Mouse (Mus musculus): ENCODE data around the gene Rps11.
A peak's percentile ranks its signal among the peaks of the same experiment; 100 is the strongest.
"Not testable (repeated sequence)": the region's sequence is repeated elsewhere in the genome, so short reads cannot be mapped to it uniquely, and the experiment has no call there.

Gene Rps11

DNA sequence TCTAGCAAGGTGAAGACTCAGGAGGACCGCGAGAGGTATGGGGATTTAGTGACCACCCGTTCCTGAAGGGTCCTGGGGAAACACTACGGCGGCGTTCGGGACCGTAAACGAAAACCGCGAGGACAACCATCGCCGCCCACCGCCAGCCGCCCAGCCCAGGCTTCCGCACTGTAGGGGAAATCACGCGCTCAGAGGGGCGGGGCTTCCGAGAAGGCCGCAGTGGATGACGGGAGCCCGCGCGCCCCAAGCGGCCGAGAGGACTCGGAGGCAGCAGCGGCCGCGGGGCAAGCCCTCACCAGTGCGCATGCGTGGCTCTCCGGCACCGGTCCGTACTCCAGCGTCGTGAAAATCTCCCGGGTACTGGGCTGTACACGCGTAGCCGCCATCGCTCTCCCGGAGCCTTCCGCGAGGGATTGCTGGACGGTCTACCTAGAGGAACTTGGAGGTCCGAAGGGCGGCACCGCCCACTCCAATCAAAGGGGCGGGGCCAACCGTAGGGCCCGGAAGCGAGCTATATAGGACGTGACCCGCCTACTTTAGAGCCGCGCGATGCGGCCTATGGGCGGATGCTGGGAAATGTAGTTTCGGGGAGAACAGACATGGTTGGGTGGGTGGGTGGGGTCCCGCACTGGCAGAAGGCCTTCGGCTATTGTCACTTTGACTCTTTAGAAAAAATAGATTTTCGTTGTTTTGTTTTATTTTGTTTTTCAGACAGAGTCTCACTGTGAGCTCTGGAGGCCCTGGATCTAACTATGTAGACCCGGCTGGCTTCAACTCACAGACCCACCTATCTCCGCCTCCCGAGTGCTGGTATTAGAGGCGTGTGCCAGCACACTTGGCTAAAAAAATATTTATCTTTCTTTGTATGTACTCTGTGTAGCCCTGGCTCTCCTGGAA, 30.1 kb upstream of the Rps11 start, which contains the start of the genes Pih1d1 and Aldh16a1:
TSS of gene Pih1d1 (plus strand) at position 208 of the 897 bp plus-strand sequence.
TSS of gene Aldh16a1 (minus strand) at position 489 of the 897 bp plus-strand sequence.
- DNase-seq (ENCODE audit: low read depth, low spot score): peak; percentile 94

GRCm38 (mm10) chr7:45153586-45153985, 29.3 kb upstream of the Rps11 start:
- DNase-seq (ENCODE audit: low read depth, low spot score): no peak

GRCm38 (mm10) chr7:45153052-45153451, 28.8 kb upstream of the Rps11 start:
- DNase-seq (ENCODE audit: low read depth, low spot score): not testable (repeated sequence)

DNA sequence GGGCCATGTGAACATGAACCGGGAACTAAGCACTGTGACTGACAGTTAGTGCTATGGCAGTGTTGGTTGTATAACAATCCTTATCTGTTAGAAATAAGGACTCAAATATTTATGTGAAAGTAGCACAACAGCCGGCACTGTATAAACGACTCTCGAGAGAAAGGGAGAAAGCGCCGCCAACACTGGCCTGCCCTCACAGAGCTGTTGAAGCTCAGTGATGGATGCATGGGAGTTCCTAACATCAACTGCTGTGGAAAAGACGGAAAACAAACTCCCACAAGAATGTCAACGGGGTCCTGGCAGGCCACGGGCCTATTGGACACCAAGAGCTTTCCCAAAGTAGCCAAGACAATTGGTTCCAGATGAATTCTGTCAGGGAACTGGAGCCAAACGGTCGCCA, 27.1 kb upstream of the Rps11 start:
- DNase-seq (ENCODE audit: low read depth, low spot score): no peak

DNA sequence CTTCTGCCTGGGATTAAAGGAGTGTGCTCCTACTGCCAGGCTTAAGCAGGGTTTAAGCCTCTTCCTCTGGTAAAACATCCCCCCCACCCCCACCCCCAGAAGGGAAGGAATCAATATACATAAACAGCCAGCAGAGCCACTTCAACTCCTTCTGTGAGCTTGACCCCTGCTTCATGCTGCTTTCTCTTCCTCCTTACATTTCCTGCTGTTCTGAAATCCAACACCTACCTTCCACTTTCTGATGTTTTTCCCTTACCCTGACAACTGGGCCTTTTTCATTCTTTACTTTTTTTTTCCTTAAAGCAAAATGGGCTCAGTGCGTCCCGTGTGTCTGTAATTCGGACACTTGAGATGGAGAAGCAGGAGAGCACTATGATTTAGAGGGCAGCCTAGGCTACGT, 26.1 kb upstream of the Rps11 start:
- no peak for DNase-seq (ENCODE audit: low read depth, low spot score)

DNA sequence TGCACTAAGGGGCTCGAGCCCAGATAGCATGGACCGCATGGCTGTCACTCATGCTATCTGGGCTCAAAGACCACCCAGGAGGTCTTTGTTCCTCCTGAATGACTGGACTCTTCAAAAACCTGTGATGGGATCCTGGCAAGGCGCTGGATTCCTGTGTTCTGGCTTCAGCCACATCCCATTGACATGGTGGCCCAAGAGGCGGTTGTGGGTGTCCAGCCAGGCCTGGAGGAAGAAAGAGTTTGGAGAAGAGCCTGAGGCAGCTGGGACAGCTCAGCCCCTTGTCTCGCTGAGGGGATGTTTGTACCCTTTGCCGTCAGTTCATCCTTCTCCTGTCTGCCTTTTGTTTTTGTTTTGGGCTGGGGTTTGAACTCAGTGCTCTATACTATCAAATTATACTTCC, 25.3 kb upstream of the Rps11 start:
- DNase-seq (ENCODE audit: low read depth, low spot score): no peak

DNA sequence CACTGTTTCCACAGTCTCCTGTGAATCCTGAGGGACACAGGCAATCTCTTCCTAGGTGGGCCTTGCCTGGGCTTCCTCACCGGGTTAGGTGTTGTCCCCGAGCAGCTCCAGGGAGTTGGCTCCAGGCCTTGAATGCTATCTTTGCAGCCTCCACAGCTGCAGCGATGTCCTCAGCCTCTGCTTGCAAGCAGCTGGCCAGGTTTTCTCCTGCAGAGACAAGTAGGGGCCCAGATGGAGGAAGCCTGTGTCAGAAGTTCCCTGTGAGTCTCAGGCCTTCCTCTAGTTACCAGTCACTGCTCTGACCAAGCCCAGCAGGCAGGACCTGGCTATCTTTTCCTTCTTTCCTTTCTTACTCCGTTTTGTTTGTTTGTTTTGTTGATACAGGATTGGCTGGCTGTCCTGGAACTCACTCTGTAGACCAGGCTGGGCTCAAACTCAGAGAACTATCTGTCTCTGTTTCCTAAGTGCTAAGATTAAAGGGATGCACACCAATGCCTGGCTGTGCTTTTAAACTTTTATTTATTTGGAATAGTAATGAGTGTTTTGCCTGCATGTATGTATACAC, 24.4 kb upstream of the Rps11 start:
- DNase-seq (ENCODE audit: low read depth, low spot score): no peak

- DNase-seq (ENCODE audit: low read depth, low spot score): no peak
Measured at GRCm38 (mm10) chr7:45147899-45148298, 23.7 kb upstream of the Rps11 start.

DNA sequence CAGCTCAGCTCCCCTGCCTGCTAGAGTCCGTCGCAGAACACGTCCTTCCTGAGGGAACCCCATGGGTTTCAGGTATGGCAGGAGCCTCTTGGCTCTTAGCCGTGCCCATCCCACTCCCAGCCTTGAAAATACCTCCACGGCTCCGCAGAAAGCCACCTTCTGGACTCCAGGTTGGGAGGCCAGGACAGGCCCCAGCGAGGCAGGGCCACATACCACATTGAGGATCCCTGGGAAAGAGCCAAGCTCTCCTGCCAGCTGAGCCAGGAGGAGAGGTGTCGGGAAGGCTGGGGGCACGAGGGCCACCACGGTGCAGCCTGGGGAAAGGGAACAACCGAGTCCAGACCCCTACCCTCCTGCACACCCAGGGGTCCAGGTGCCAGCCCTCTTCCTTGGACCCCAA, 23.0 kb upstream of the Rps11 start:
- no peak for DNase-seq (ENCODE audit: low read depth, low spot score)

DNA sequence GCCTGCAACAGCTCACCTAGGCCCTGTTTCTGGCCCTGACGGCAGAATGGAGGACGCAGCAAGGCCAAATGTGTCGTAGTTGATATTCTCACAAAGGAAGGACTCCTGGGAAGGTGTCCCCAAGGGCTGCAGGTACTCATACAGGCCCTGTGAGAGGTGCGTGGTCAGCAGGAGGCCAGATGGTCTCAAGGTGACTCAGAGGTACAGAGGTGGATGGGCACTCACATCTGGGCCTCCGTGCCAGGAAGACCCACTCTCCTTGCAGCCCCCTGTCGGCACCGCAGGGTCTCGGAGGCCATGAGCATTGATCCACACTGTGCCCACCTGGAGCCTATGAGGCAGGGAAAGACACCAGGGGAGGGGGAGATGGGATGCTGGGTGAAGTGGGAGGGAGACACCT, 21.2 kb upstream of the Rps11 start:
- no peak for DNase-seq (ENCODE audit: low read depth, low spot score)

GRCm38 (mm10) chr7:45144368-45145174, 20.3 kb upstream of the Rps11 start:
- DNase-seq (ENCODE audit: low read depth, low spot score): no peak

DNA sequence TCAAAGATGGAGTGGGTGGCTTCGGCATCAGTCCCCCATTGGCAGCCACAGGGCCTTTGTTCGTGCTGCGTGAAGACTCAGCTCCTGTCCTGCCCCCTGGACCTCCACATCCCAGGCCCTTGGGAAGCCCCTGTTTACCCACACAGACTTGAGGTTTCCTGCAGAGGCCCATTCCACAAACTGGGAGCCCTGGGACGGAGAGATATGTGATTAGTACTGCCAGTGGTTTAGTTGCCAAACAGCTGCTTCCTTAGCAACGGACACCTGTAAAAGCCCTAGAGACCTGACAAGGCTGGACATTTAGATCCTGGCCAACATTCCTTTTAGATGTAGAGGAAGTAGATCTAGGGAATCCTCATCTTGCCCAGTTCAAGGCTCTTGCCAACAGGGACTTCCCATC, 17.7 kb upstream of the Rps11 start:
- DNase-seq (ENCODE audit: low read depth, low spot score): no peak

GRCm38 (mm10) chr7:45141319-45141718, 17.1 kb upstream of the Rps11 start:
- no peak for DNase-seq (ENCODE audit: low read depth, low spot score)

- no peak for DNase-seq (ENCODE audit: low read depth, low spot score)
Measured at GRCm38 (mm10) chr7:45139904-45140723, 15.9 kb upstream of the Rps11 start.

DNA sequence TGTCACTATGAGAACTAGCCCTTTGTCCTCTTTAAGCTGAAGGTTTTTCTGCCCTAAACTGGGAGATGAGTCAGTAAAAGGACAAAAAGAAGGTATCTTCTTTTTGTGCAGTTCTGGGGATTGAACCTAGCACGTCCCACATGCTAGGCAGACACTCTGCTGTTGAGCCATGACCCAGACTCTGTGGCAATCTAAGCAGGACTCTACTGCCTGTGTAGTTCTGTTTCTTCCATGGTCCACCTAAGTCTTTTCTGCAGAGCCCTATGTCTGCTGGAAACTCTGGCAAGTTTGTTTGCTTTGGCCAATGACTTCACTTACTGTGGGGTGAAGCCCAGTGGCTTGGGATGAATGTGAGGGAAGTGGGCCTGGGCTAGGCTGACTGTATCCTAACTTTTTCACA, 14.2 kb upstream of the Rps11 start:
- no peak for DNase-seq (ENCODE audit: low read depth, low spot score)

- no peak for DNase-seq (ENCODE audit: low read depth, low spot score)
Measured at GRCm38 (mm10) chr7:45137171-45138006, 13.2 kb upstream of the Rps11 start.

DNA sequence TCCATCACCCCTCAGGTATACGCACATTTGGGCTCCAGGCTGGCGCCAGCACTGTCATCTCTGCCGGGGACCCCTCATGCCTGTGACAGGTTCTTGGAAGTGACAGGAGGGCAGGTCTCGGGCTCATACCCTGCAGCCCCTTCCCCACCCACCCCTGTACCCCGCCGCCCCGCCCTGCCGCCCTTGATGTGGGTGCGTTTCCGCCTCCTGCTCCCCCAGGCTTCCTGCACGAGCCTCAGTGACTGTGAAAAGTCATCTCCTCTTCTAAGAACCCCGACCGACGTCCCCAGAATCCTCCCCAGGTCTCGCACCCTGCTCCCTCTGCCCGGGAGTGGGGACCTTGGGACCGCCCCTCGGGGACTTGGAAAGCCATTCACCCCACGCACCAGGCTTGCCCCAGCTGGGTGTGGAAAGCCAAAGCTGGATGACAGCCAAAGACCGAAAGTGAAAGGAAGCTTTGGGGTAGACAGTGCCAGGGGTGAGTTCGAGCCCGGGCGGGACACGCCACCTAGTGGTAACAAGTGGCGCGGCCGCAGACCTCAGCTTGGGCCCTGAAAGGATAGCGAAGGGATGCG, 11.8 kb upstream of the Rps11 start, which contains the start of the genes Gm45713 and Flt3l:
TSS of gene Gm45713 (minus strand) at position 239 of the 575 bp plus-strand sequence.
TSS of gene Flt3l (minus strand) at position 440 of the 575 bp plus-strand sequence.
- peak; percentile 76 for DNase-seq (ENCODE audit: low read depth, low spot score)

- DNase-seq (ENCODE audit: low read depth, low spot score): no peak
Measured at GRCm38 (mm10) chr7:45135370-45135769, 11.1 kb upstream of the Rps11 start.

DNA sequence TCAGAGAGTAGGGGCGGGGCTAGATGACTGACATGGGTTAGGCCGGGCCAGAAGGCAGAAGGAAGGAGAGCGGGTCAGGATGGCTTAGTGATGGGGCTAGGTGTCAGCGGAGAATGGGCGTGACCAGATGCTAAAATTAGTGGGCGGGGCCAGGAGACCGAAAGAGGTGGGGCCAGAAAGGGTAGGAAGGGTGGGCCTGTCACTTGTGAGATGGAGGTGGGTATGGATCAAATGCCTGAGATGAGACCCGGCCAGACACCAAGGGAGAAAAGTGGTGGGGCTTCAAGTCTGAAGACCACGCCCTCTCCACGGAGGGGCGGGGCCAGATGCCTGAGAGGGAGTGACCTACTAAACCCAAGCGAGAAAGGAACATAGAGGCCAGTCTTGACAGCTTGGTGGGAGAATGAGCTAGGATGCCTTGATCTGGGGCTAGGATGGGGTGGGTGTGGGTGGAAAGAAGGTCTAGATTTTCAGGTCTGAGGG, 10.3 kb upstream of the Rps11 start:
- DNase-seq (ENCODE audit: low read depth, low spot score): peak; percentile 97

Measured in ES-CJ7 (cell line).